Mouse (Mus musculus): ENCODE results near the gene Klk1b4. TPM values are rescaled to one million over a fixed set of nuclear protein-coding genes. Genes with fewer than 3 reads are reported as not detected.
"Not testable (repeated sequence)": the region's sequence is repeated elsewhere in the genome, so short reads cannot be mapped to it uniquely, and the experiment has no call there.

The Klk1b4 gene
- polyA plus RNA-seq (2016; fragmentation: Nextera tagmentation; extraction: Ambion mirVana), result not detected in 2 replicates

GRCm38 (mm10) chr7:44207135-44207534, at the start of gene Klk1b4:
Gene Klk1b4, plus strand, starts transcription at chr7:44207435.
- H3K4me1 ChIP-seq; H3K4me3 ChIP-seq; H3K36me3 ChIP-seq; H3K27me3 ChIP-seq (ENCODE audit: insufficient read depth, poor library complexity, severe bottlenecking); H3K9me3 ChIP-seq; H3K27ac ChIP-seq; DNase-seq (ENCODE audit: low spot score): not testable (repeated sequence)
- WGBS, result 58% methylated on average over 3 of the region's 3 CpGs

- no peaks in the 10 kb centered on the region for H3K4me1 ChIP-seq
- H3K4me3 ChIP-seq, result no peak overlapping the region
- H3K27me3 ChIP-seq (ENCODE audit: insufficient read depth, poor library complexity, severe bottlenecking), result no peaks in the 10 kb centered on the region
- WGBS, result 78% methylated on average over 9 of the region's 9 CpGs
- H3K9me3 ChIP-seq, result no peaks in the 10 kb centered on the region
- no peak overlapping the region for H3K27ac ChIP-seq
- H3K36me3 ChIP-seq, result no peaks in the 10 kb centered on the region
- no peak for DNase-seq (ENCODE audit: low spot score)
These were observed 27.8 kb upstream of the Klk1b4 start for GRCm38 (mm10) chr7:44179299-44180045.

GRCm38 (mm10) chr7:44186516-44186915, 20.7 kb upstream of the Klk1b4 start:
- not testable (repeated sequence) for H3K27ac ChIP-seq; H3K4me3 ChIP-seq; DNase-seq (ENCODE audit: low spot score); H3K9me3 ChIP-seq; H3K36me3 ChIP-seq; H3K4me1 ChIP-seq; H3K27me3 ChIP-seq (ENCODE audit: insufficient read depth, poor library complexity, severe bottlenecking)
- WGBS, result 68% methylated on average over 8 of the region's 8 CpGs

GRCm38 (mm10) chr7:44187936-44188335, 19.3 kb upstream of the Klk1b4 start, which contains the start of gene Klk1b24:
Gene Klk1b24, plus strand, starts transcription at chr7:44188236.
- not testable (repeated sequence) for H3K27me3 ChIP-seq (ENCODE audit: insufficient read depth, poor library complexity, severe bottlenecking)

GRCm38 (mm10) chr7:44193466-44193865, 13.8 kb upstream of the Klk1b4 start:
- not testable (repeated sequence) for H3K27me3 ChIP-seq (ENCODE audit: insufficient read depth, poor library complexity, severe bottlenecking); DNase-seq (ENCODE audit: low spot score); H3K4me3 ChIP-seq; H3K27ac ChIP-seq; H3K9me3 ChIP-seq; H3K4me1 ChIP-seq; H3K36me3 ChIP-seq
- 80% methylated on average over 1 of the region's 1 CpGs for WGBS

More at GRCm38 (mm10) chr7:44187936-44188335, 19.3 kb upstream of the Klk1b4 start, which contains the start of gene Klk1b24:
- not testable (repeated sequence) for DNase-seq (ENCODE audit: low spot score); H3K27ac ChIP-seq; H3K36me3 ChIP-seq; H3K9me3 ChIP-seq; H3K4me3 ChIP-seq; H3K4me1 ChIP-seq

- no peaks in the 10 kb centered on the region for H3K9me3 ChIP-seq
- no peak within 1 kb of the TSS for H3K27ac ChIP-seq
- no peak within 1 kb of the TSS for H3K4me3 ChIP-seq
- no peaks in the 10 kb centered on the region for H3K36me3 ChIP-seq
- DNase-seq (ENCODE audit: low spot score), result no peak
- 57% methylated on average over 3 of the region's 3 CpGs for WGBS
- H3K4me1 ChIP-seq, result no peaks in the 10 kb centered on the region
- no peaks in the 10 kb centered on the region for H3K27me3 ChIP-seq (ENCODE audit: insufficient read depth, poor library complexity, severe bottlenecking)
These were observed 9.3 kb upstream of the Klk1b4 start, which contains the start of gene Klk1b3 for GRCm38 (mm10) chr7:44197891-44198290. Gene Klk1b3, plus strand, starts transcription at chr7:44198191.

GRCm38 (mm10) chr7:44208307-44208706, 1.1 kb downstream of the Klk1b4 start:
- Histone ChIP-seq H3K4me3 (no peak overlapping the region), H3K9me3 (no peaks in the 10 kb centered on the region), H3K36me3 (no peaks in the 10 kb centered on the region), H3K27ac (no peak overlapping the region), H3K4me1 (no peaks in the 10 kb centered on the region), H3K27me3 (ENCODE audit: insufficient read depth, poor library complexity, severe bottlenecking) (no peaks in the 10 kb centered on the region)
- DNase-seq (ENCODE audit: low spot score), result no peak
- 72% methylated on average over 3 of the region's 3 CpGs for WGBS

- Histone ChIP-seq H3K4me3 (no peak within 1 kb of the TSS), H3K27ac (no peak within 1 kb of the TSS), H3K27me3 (ENCODE audit: insufficient read depth, poor library complexity, severe bottlenecking) (0 out of 2 replicates have a peak, but pooled peaks cover 13% of the 10 kb centered on the region), H3K36me3 (no peaks in the 10 kb centered on the region), H3K4me1 (no peaks in the 10 kb centered on the region), H3K9me3 (no peaks in the 10 kb centered on the region)
- 86% methylated on average over 1 of the region's 1 CpGs for WGBS
- DNase-seq (ENCODE audit: low spot score), result no peak
These were observed 8.4 kb downstream of the Klk1b4 start, which contains the start of gene Klk1b5 for GRCm38 (mm10) chr7:44215645-44216044. Gene Klk1b5, plus strand, starts transcription at chr7:44215945.

GRCm38 (mm10) chr7:44221601-44222000, 14.4 kb downstream of the Klk1b4 start:
- 0 out of 2 replicates have a peak, but pooled peaks cover 11% of the 10 kb centered on the region for H3K27me3 ChIP-seq (ENCODE audit: insufficient read depth, poor library complexity, severe bottlenecking)
- 46% methylated on average over 8 of the region's 10 CpGs for WGBS
- H3K9me3 ChIP-seq; H3K4me1 ChIP-seq; H3K36me3 ChIP-seq; DNase-seq (ENCODE audit: low spot score); H3K4me3 ChIP-seq; H3K27ac ChIP-seq: not testable (repeated sequence)

GRCm38 (mm10) chr7:44222335-44222734, 15.1 kb downstream of the Klk1b4 start:
- not testable (repeated sequence) for DNase-seq (ENCODE audit: low spot score); H3K4me1 ChIP-seq; H3K9me3 ChIP-seq; H3K27ac ChIP-seq; H3K27me3 ChIP-seq (ENCODE audit: insufficient read depth, poor library complexity, severe bottlenecking); H3K36me3 ChIP-seq; H3K4me3 ChIP-seq
- WGBS, result 66% methylated on average over 6 of the region's 6 CpGs

- Histone ChIP-seq H3K36me3 (no peaks in the 10 kb centered on the region), H3K4me1 (peaks cover 3% of the 10 kb centered on the region; the same call in 1 of the 2 replicates), H3K27me3 (ENCODE audit: insufficient read depth, poor library complexity, severe bottlenecking) (no peaks in the 10 kb centered on the region), H3K9me3 (no peaks in the 10 kb centered on the region), H3K27ac (no peak within 1 kb of the TSS), H3K4me3 (no peak within 1 kb of the TSS)
- WGBS, result 31% methylated on average over 1 of the region's 1 CpGs
- no peak for DNase-seq (ENCODE audit: low spot score)
These were observed 17.8 kb downstream of the Klk1b4 start, which contains the start of gene Klk1 for GRCm38 (mm10) chr7:44225076-44225475. Gene Klk1, plus strand, starts transcription at chr7:44225360.

- Histone ChIP-seq H3K27ac (no peak within 1 kb of the TSS), H3K36me3 (no peaks in the 10 kb centered on the region), H3K4me1 (no peaks in the 10 kb centered on the region), H3K27me3 (ENCODE audit: insufficient read depth, poor library complexity, severe bottlenecking) (no peaks in the 10 kb centered on the region), H3K4me3 (no peak within 1 kb of the TSS), H3K9me3 (no peaks in the 10 kb centered on the region)
- no peak for DNase-seq (ENCODE audit: low spot score)
- 77% methylated on average over 3 of the region's 3 CpGs for WGBS
These were observed 28.7 kb downstream of the Klk1b4 start, which contains the start of gene Gm36864 for GRCm38 (mm10) chr7:44235909-44236308. Gene Gm36864, plus strand, starts transcription at chr7:44236177.

GRCm38 (mm10) chr7:44239913-44240312, 32.7 kb downstream of the Klk1b4 start:
- Histone ChIP-seq H3K27me3 (ENCODE audit: insufficient read depth, poor library complexity, severe bottlenecking) (no peaks in the 10 kb centered on the region), H3K27ac (no peak overlapping the region), H3K4me3 (no peak overlapping the region), H3K9me3 (no peaks in the 10 kb centered on the region), H3K36me3 (no peaks in the 10 kb centered on the region), H3K4me1 (no peaks in the 10 kb centered on the region)
- 63% methylated on average over 2 of the region's 2 CpGs for WGBS
- no peak for DNase-seq (ENCODE audit: low spot score)

All from heart, embryonic 10.5 days (tissue).